Mouse (Mus musculus) midbrain, embryonic 10.5 days (tissue): Measurements from ENCODE around the gene Atxn1. TPM values are rescaled to one million over a fixed set of nuclear protein-coding genes. Genes with fewer than 3 reads are reported as not detected.

Source experiments
- DNase-seq: peaks from one replicate; pipeline ENCODE4 v3.0.0-alpha.2; 2017; ENCODE audit warnings: low spot score
- H3K27ac ChIP-seq: fragments of 300-500 bp; sonication (generic); replicated peaks from 2 replicates; pipeline ENCODE4 v1.5.1; 2016; ENCODE audit warnings: mild to moderate bottlenecking
- H3K27me3 ChIP-seq: fragments of 300-500 bp; sonication (generic); 2 replicates; pipeline ENCODE4 v1.6.1; 2016; ENCODE audit warnings: low read depth, mild to moderate bottlenecking; ENCODE audit not compliant: poor library complexity, severe bottlenecking
- H3K36me3 ChIP-seq: fragments of 300-500 bp; sonication (generic); 2 replicates; pipeline ENCODE4 v1.6.1; 2016; ENCODE audit warnings: mild to moderate bottlenecking, moderate library complexity
- H3K4me1 ChIP-seq: fragments of 300-500 bp; sonication (generic); 2 replicates; pipeline ENCODE4 v1.6.1; 2016
- H3K4me3 ChIP-seq: fragments of 300-500 bp; sonication (generic); 2 replicates; pipeline ENCODE4 v1.5.1; 2016; ENCODE audit warnings: mild to moderate bottlenecking, moderate library complexity
- H3K9me3 ChIP-seq: fragments of 300-500 bp; sonication (generic); replicated peaks from 2 replicates; pipeline ENCODE4 v1.6.1; 2016; ENCODE audit warnings: mild to moderate bottlenecking
- WGBS: fragments of 180-500 bp; shearing (Covaris S2); methylation state at CpG from one replicate; pipeline ENCODE4 v1.1.7; 2016; 5-methylcytosine and 5-hydroxymethylcytosine counted together
- polyA plus RNA-seq: library from polyadenylated mRNA; unstranded; fragments of >200 nt; fragmentation: Nextera tagmentation; extraction: Ambion mirVana; gene quantifications from 2 replicates; pipeline ENCODE4 v1.2.1, GENCODE M21; 2016

Atxn1 gene
- polyA plus RNA-seq, 1 experiment from 2014 or later: 1.3 TPM

DNA sequence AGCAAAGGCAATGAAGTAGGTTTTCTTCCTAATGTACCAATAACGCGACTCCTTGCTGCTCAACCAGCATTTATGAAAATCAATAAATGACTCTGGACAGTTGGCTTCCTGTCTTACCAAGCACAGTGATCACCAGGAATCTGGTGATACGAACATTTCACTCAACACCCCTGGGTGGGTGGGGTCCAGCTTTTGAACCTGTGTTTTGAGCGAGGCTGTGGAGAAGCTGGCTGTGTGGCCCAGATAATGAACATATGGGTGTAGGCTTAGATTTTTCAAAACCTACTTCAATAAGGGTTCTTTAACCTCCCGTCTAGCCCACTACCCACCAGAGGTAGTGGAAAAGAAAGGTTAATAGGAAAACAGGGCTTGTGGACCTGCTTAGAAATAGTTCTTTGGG is 462.0 kb downstream of the Atxn1 start:
- Histone ChIP-seq H3K4me1 (peaks cover 10% of the 10 kb centered on the region), H3K27ac (no peak overlapping the region), H3K27me3 (peaks cover 13% of the 10 kb centered on the region), H3K4me3 (no peak overlapping the region), H3K9me3 (no peaks in the 10 kb centered on the region; the same call in 1 of the 2 replicates), H3K36me3 (no peaks in the 10 kb centered on the region)
- 90% methylated on average over 5 of the region's 5 CpGs for WGBS
- no peak for DNase-seq

GRCm38 (mm10) chr13:45499906-45500305 is 464.9 kb downstream of the Atxn1 start:
- Histone ChIP-seq H3K27me3 (no peaks in the 10 kb centered on the region), H3K27ac (no peak overlapping the region), H3K4me3 (no peak overlapping the region), H3K9me3 (no peaks in the 10 kb centered on the region; the same call in 1 of the 2 replicates), H3K4me1 (no peaks in the 10 kb centered on the region), H3K36me3 (no peaks in the 10 kb centered on the region)
- whole genome bisulfite sequencing: 81% methylated on average over 3 of the region's 3 CpGs
- no peak for DNase-seq
